Mouse (Mus musculus): ENCODE measurements around the gene Cav1. TPM values are rescaled to one million over a fixed set of nuclear protein-coding genes. Genes with fewer than 3 reads are reported as not detected.

Gene Cav1
- total RNA-seq, 2 experiments from 2014 or later = 26.4 to 31.8 TPM

Other genes with a start within 250 kb of the Cav1 start
- 1 to 10 TPM; 2.4 to 2.9 TPM for gene Tes, start 241.2 kb upstream of the Cav1 start, total RNA-seq (2021)
- gene Cav2, start 25.1 kb upstream of the Cav1 start, total RNA-seq (2021) = 10 to 100 TPM; 22.7 to 23.6 TPM
- gene Met, start 157.5 kb downstream of the Cav1 start, total RNA-seq (2021) = 1 to 10 TPM; 3.6 to 4.8 TPM